Mouse (Mus musculus) thymus, postnatal 0 days (tissue): ENCODE measurements around the gene Gsg1l. TPM values are rescaled to one million over a fixed set of nuclear protein-coding genes. Genes with fewer than 3 reads are reported as not detected.

Source experiments
- DNase-seq: peaks from one replicate; pipeline ENCODE4 v3.0.0-alpha.2; 2015; ENCODE audit warnings: low spot score
- polyA plus RNA-seq: library from polyadenylated mRNA; unstranded; fragments of >200 nt; fragmentation: Nextera tagmentation; extraction: Ambion mirVana; gene quantifications from 2 replicates; pipeline ENCODE4 v1.2.1, GENCODE M21; 2015

Gene Gsg1l
- polyA plus RNA-seq, 1 experiment from 2014 or later: not detected

DNA sequence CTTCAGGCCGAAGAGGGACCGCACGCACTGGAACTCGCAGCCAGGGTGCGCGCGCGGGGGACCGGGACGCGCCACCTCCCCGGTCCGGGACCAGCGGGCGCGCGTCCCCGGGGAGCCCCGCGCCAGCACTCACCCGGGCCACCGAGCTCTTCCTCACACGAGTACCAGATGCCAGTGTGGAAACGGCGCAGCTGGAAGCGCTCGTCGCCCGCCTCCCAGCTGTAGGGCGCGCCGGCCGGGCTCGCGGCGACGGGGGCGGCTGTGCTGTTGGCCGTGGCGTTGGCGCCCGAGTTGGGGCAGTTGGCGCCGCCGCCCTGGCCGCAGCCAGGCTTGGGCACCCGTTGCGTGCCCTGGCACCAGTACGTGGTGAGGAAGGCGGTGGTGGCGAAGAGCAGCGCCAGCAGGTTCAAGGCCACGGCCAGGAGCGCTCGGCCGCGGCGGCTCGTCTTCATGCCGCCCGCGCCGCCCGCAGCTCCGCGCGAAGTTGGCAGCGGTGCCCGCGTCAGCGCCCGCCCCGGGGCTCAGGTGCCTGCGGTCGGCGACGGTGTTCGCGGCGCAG lies 405 bp downstream of the Gsg1l start:
- no peak for DNase-seq

DNA sequence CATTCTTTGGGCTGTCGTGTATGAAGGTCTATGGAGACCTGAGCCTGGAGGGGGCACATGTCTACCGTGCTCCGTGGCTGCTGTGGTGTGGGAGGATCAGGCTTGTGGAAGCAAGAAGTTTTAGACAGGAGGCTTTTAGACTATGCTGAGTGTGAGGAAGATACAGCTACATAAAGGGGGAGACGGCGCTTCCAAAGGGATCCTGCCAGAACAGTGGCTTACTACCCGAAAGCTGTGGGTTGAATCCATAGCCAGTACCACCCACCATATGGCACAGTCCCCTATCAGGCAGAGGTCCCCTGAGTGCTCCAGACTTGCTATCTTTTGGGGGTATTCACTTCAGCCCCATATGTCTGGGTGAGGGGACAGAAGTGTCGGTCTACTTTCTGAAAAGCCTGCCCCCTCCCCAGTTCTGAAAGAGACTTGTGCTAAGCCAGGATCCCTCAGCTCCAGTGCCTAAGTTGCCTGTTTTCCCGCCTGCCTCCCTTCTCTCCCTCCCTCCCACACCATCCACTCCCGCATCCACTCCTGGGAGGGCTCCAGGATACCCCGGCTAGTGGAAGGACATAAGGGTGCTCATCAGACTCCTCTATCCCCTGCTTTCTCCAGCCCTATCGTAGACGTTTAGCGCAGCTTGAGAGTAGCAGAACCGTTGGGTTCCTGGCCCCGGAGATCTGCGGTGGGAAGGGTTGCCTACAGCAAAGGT lies 1.1 kb downstream of the Gsg1l start:
- no peak for DNase-seq

DNA sequence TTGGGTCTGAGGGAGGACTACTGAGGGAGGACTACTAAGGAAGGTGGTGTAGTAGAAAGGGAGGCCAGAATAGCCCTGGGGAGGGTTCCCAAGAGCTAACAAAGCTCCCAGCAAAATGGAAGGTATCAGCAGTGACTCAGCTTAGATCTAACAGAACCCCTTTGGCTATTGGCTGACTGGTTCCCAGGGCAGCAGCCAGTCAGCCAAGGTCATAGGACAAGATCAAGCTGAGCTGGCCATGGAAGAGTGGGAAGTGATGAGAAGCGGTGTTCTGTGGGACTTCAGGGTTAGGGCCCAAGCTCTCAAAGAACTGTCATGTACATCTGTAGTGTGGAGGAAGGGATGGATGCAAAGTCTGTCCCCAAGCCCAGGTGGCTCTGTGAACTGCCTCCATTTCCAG lies 5.3 kb downstream of the Gsg1l start:
- DNase-seq: no peak

DNA sequence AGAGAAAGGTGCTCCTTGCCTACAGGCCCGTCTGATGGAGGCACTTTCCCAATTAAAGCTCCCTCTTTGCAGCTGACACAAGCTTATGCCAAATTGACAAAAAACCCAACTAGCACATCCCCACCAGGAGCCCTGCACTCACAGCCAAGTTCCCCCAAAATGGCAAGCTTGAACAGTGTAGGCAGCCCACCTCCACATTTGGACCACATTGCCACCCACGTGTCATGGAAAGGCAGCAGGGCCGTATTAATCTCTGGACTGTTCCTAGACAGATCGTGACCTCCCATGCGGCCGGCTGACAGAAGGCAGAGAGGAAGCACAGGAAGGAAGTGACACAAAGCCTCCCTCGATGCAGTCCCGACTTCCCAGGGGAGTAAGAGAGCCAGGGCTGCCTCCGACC lies 7.2 kb downstream of the Gsg1l start:
- DNase-seq: no peak

DNA sequence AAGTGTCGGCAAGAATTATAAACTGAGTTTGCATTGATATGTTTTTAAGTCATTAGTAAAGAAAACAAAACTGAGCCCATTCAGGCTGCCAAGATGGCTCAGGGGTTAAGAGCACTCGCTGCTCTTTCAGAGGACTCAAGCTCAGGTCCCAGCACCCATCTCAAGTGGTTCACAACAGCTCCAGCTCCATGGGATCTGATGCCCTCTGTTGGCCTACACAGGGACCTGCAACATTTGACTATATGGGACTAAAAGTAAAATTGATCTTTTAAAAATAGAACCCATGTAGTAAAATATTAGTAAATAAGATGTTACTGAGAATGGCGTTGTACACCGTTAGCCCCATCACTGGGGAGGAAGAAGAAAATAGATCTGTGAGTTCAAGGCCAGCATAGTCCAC lies 11.9 kb downstream of the Gsg1l start:
- DNase-seq: no peak

DNA sequence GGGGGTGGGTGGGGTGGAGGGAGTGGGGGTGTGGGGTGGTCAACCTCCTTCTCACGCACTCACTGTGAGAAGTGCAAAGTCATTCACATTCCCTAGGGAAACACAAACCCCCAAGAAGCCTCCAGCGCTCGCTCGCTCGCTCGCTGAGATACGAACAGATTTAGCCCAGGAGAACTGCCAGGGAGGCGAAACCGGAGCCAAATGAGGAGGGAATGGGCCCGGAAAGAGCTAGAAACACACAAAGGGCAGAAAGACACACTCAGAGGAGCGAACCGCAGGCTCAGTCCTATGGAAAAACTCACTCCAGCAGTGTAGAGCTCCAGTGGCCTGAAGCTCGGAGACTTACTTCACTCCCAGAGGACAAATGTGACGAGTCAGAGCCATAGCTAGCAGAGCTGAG lies 15.4 kb downstream of the Gsg1l start:
- DNase-seq: no peak

DNA sequence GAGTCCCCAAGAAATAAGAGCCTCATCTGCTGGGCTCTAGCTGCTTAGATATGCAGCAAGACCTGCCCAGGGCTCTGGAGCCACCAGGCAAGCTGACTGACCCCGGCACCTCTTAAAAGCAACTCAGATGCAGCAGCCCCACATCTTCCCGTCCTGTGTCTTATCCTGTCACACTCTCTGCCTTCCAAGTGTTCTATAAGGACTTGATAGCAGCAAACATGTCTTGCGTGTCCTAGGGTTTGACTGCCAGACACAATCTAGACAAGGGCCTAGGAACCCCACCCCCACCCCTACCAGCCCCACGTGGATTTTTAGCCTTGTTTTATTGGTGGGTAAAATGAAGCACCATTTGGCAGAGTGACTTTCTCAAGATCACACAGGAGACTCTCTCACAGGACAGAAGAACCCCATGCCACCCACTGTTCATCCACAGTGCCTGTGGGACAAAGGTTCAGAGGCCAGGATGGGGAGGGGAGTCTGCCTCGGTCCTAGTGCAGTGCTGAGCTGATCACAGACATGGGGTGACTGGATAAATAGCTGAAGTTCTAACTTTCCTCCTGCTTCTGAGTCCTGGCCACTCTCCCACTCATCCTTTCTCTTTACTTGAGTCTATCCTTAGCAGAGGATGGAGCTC lies 16.9 kb downstream of the Gsg1l start:
- DNase-seq: no peak

DNA sequence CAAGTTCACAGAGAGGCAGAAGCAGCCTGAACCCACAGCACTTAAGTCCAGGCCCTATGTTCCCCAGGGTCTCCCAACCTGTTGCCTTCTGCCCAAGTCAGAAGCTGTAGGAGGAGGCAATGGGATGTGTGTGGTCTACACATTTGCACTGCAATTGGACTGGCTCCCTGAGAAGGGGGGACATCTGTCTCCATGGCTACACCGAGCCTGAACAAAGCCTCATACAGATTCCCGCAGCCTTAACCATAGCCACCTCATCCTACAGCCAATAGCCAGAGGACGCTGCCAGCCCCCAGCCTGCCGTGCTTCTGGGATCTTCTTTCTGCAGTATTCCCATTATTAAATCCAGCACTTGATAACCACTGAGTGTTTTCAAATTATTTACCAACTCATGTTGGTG lies 20.0 kb downstream of the Gsg1l start:
- DNase-seq: no peak

DNA sequence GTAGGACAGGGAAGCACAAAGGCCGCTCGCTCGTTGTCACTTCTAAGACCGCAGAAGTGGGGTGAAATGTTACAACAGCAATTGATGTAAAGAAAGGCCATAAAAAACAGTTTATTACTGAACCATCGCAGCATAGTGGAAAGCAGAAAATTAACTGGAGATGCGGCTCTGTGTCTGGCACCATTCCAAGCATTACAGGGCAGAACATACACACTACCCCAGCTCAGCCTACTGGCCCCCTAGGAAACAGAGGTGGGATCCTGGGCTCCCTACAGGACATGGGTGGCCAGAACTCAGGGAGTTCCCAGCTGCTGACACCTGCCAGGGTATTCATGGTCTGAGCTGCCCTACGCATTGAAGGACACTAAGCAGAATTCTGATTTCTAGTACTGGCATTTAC lies 23.3 kb downstream of the Gsg1l start:
- DNase-seq: no peak

DNA sequence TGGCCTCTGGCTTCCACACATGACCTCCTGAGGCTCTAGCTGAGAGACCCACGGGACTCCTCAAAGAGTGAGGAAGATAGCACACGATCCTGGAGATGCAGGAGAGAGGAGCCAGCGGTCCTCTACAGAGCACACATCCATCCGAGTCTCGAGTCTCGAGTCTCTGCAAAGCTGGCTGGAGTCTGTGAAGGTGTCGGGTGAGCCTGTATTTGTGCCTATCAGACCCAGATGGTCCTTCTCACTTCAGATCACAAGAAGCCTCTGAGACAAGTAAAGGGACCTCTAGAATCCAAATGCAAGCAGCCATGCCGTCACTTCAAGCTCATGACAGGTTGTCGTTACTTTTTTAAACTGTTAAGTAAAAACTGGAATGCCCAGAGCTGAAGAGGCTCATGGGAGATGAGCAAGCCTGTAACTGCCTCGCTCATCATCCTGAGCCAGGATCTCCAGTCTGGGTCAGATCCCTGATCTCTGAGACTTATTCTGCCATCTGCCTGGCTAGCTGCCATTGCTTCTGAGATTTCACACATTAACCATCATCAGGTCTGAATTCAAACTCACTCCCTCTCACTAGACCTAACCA lies 24.8 kb downstream of the Gsg1l start:
- no peak for DNase-seq

DNA sequence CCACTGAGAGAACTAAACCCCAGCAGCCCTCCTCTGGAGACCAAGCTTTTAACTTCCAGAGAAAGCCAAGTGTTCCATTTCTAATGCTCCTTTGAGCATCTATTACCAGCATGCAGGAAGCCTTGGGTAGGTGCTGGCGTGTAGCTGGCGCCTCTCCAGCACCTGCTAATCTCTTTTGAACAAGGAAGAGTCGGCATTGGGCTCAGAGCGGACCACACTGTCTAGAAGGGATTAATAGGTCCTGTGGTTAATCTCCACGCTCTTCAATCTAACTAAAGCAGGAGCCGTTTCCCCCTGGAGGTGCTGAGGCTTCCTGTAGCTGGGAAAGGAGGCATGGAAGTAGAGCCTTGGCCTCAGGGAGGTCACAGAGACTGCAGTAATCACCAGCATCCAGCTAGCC lies 27.6 kb downstream of the Gsg1l start:
- DNase-seq: no peak

DNA sequence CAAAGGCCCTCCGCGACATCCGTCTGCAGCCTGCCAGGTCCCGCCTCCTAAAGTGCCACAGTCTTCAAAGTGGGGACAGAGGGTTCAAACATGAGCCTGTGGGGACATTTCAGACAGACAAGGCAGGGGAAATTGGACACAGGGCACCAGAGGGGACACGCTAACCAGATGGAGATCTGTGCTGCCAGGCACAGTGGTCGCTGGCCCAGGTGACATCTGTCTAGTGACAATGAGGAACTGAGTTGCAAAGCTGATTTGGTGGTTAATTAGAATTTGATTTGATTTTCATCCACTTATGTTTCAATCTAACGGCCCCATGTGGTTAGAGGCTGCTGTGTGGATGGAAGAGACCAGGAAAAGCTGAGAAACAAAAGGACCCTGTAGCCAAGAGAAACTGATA lies 28.6 kb downstream of the Gsg1l start:
- DNase-seq: no peak

DNA sequence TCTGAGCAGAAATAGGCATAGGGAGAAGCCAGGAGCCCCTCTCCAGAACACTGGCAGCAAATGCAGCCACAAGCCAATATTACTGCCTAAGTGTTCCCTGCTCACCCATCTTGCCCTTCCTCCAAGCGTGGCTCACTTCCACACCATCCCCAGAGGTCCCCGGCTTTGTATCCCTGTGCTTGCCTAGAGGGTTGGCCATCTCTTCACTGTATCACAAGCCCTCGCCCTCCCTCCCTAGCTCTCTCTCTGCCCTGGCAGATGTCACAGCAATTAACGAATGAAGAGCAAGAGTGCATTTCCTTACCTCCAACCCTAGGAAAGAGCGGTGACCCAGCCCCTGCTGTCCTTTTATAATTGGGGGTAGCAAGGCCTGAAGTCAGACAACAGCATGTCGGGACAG lies 30.3 kb downstream of the Gsg1l start:
- DNase-seq: no peak

DNA sequence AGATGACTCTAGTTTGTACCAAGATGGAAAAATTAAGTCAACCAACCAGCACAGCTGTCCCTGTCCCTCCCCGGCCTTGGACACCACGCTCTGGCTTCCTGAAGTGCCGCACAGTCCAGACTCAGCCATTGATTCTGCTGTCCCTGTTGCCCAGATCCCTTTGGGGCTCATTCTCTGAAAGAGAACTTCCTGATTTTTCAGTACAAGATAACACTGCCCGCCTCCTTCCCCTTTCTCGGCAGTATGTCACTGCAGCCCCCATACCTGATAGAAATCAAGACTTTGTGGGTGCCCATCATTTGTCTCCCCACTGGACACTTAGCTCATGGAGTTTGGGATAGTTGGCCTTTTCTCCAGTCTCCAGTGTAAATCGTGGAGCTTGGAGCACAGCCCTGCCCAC lies 37.1 kb downstream of the Gsg1l start:
- DNase-seq: no peak

DNA sequence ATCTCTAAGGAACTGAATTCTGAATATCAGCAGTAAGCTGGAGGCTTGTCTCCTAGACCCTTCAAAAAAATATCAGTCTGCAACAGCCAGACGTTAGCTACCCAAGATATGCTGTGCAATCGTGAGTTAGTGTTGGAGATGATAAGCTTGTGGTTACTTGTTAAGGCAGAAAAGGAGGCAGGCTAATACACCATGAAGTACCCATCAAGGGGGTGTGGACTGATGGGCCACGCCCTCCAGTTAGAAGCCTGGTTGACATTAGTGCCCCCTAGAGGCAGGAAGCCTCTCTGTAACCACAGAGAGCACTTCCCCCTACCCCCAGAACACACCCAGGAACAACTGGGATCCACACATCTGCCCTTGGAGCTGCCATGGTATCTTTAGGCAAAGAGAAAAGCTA lies 39.9 kb downstream of the Gsg1l start:
- DNase-seq: peak; percentile 10

DNA sequence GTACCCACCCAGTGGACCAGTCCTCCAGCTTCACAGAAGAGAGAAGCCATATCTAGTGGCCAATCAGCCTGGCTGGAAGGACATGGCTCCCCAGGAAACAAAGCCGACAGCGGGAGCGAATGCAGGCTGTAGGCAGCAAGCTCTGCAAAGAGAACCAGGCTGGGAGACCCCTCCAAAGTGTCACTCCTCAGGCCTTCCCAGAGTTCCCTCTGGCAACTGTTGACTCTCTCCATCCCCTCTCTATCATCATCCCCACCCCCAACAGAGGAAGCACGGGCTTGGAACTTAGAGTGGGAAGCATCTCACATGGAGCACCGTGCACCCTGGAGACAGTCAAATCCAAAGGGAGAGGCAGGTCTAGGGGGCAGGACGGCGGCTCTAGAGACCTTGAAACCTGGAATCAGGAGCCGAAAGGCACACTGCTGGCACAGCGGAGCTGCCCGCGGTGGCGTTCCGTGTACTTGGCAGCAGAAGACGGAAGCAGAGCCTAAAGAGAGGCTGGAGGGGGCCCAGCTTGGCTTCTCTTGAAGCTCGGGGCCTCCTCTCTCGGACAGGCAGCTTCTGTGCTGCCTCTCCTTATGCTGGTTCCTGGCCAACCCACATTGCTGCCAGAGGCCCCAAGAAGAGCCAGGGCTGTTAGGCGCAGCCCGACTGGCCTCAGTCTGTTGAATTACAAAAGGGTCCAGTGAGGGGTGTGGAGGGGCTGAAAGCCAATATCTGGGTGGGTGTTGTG lies 41.3 kb downstream of the Gsg1l start:
- DNase-seq: no peak

DNA sequence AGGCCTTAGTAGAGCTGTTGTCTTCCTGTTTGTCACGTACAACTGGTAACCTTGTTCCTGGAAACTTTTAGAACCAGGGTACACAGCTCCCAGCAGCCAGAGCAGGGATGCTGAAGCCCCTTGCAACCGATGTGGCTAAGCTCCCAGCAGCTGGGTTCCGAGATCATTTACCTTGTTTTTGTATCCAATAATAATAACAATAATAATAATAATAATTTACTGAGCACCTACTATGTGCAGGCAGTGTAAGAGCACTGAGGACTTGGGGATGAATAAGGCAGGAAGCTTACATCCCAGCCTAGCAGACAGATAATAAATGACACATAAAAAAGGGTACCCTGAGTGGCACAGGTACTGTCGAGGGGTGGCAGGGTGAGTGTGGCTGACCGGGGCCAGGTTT lies 42.4 kb downstream of the Gsg1l start:
- DNase-seq: no peak

DNA sequence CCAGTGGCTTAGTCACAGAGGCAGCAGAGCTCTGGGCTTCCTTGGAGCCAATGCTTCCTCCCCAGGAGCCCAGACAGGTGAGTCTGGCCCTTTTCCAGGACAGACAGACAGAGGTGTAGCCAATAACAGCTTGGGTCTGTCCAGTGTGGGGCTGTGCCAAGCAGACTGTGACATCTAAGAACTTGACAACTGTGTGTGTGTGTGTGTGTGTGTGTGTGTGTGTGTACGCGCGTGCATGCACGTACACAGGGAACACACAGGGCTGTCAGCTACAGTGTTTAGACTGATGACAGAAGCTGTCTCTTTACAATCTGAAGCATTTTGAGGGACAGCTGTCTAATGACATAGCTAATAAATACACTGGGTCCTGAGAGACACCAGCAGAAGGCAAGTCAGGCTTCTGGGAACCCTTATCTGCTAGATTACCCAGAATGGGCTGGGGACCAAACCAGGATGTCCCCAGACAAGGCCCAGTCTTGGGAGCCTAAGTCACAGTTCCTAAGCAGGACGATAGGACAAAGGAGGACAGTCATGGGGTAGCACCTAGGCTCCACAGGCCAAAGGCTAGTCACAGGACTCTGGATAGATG lies 42.9 kb downstream of the Gsg1l start:
- DNase-seq: no peak

DNA sequence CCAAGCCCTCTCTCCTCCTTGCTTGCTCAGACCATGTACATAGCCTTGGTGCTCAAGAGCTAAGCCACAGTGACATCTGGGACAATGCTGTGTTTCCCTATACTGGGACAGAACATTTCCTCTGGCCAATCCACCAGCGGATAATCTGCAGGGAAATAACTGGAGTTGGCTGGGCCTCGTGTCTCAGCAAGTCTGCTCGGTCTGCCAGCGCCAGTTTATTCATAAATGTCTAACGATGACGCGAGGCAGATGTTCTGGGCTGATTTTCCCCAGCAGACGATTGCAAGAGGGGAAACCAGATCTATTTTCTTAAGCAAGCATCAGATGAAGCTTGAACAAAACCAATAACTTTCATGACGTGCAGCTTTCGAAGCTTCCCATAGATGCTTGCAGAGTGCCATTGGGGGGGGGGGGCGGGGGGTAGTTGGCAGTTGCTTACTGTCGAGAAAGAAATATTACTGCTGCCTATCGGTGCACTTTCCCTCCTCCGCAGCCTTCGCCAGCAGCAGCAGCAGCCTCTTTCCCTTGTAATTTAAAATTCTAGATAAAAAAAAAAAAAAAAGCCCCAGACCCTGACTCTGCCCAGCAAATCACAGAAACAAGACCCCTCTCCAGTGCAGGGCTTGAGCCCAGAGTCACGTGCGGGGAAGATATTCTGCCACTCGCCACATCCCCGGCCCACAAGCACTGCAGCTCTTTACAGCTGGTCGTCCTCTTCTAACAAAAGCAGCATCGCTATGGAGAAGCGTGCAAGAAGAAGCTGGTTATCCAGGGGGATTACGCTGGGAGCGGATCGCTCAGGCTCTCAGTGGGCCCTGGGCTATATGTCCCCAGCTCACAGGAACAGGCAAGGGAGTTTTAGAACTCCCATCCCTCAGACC lies 43.6 kb downstream of the Gsg1l start:
- DNase-seq: no peak

DNA sequence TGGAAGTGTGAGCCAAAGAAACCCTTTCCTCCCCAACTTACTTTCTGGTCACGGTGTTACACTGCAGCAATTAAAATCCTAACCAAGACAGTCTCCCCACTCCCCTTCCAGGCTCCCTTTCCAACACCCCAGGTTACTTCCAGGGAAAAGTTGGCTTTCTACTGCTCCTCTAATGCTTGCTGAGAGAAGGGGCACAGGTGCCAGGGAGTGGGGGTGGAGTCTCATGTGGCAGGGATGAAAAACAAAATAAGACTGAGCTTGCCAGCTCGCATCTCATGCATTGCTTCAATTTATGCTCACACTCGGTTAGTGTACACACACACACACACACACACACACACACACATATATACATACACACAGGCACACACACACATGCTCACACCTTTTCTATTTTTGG lies 46.9 kb downstream of the Gsg1l start:
- no peak for DNase-seq

DNA sequence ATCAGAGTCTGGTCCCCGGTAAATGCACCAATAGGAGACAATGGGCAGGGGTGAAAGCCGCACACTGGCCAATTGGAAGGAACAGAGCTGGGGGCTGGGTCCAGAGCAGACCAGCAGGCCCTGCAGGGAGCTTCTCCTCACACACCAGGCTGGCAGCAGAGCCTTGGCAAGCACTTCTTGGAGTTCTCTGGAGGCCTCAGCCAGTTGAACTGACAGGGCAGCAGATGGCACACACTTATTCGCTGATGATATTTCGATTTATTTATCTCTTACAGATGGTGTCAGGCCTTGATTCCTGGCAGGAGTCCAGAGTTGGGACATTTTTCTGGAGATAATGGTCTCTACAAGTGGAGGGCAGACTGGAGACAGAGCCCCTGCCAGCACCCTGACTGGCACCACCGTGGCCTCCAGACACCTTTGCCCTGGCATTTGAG lies 49.4 kb downstream of the Gsg1l start:
- no peak for DNase-seq
